Mouse (Mus musculus): ENCODE measurements around the gene Cryz. TPM values are rescaled to one million over a fixed set of nuclear protein-coding genes. Genes with fewer than 3 reads are reported as not detected.

Cryz gene
- 10 to 100 TPM; 15.5 to 20.3 TPM for total RNA-seq (2021)
- long read RNA-seq, experiment 1, transcript Cryz-208 (9 exons, 2,505 nt), result major isoform, 26 of 33 reads
- long read RNA-seq, experiment 1, partial matches to known transcripts, result 4 of 33 reads
- long read RNA-seq, experiment 1, other reads (novel, unspliced or antisense), result 3 of 33 reads
- long read RNA-seq, experiment 2, transcript Cryz-208 (9 exons, 2,505 nt), result major isoform, 35 of 41 reads
- long read RNA-seq, experiment 2, partial matches to known transcripts, result 2 of 41 reads
- long read RNA-seq, experiment 2, other reads (novel, unspliced or antisense), result 4 of 41 reads

DNA sequence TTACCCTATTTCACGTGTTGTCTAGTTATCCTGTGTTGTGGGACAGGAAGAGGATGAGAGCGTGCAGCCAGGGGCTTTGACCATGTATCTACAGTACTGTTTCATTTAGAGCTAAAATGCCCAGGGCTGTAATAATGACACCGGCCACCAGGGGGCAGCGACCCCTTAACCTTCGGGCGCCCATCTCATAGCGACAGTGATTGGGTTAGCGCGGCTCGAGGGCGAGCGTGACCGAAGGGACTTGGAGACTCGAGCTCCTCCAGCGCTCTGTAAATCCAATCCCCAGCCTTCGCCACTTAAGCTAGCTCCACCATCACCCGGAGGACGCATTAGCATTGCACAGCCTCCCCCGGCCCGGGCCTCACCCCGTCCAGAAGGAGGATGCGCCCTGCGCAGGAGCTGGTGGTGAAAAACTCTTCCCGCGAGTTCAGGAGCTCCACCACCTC, at the start of gene Cryz:
Gene Cryz, plus strand, starts transcription at position 224 of the 446 bp plus-strand sequence.
- intact Hi-C loops (cut with DNase I), result loop anchor here (5.0 to 10.0 kb wide), 2 partner anchors 496 to 652 kb away; partner anchors contain the start of genes Acadm, Fpgt and Lrriq3
- DNase-seq, result peak; percentile 89 to 94

GRCm38 (mm10) chr3:154547549-154548426, 48.7 kb upstream of the Cryz start:
- DNase-seq, result no peak
- intact Hi-C loops (cut with DNase I), result no loop called here

- intact Hi-C loops (cut with DNase I), result no loop called here
- no peak for DNase-seq
Measured at GRCm38 (mm10) chr3:154548868-154549301, 47.6 kb upstream of the Cryz start.

GRCm38 (mm10) chr3:154550326-154551034, 46.0 kb upstream of the Cryz start:
- intact Hi-C loops (cut with DNase I), result no loop called here
- no peak for DNase-seq

DNA sequence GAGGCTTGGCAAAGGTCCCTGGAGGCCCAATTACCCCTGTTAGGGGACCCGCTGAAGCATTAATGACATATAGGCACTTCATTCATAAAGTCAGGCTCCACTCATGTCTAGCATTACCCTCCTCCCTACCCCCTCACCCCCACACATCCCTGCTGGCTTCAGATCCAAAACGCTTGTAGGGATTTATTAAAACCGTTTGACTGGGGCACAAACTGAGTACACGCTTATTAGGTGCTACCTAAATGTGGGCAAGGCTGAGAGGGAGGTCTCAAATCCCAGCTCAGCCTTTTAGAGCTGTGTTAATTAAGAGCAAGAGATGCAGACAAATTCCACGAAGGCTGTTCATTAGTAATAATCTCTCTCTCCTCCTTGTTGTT, 45.5 kb upstream of the Cryz start:
- no peak for DNase-seq
- intact Hi-C loops (cut with DNase I), result no loop called here

GRCm38 (mm10) chr3:154562192-154562591, 34.3 kb upstream of the Cryz start:
- intact Hi-C loops (cut with DNase I), result no loop called here
- no peak for DNase-seq

- intact Hi-C loops (cut with DNase I), result no loop called here
- DNase-seq, result no peak
Measured at GRCm38 (mm10) chr3:154565437-154565836, 31.1 kb upstream of the Cryz start.

- peak in 1 of 2 experiments; percentile 8 for DNase-seq
- intact Hi-C loops (cut with DNase I), result loop anchor here (5.0 kb wide), 2 partner anchors 238 to 613 kb away; partner anchors contain the start of gene Lhx8
Measured at GRCm38 (mm10) chr3:154570029-154570575, 26.4 kb upstream of the Cryz start.

DNA sequence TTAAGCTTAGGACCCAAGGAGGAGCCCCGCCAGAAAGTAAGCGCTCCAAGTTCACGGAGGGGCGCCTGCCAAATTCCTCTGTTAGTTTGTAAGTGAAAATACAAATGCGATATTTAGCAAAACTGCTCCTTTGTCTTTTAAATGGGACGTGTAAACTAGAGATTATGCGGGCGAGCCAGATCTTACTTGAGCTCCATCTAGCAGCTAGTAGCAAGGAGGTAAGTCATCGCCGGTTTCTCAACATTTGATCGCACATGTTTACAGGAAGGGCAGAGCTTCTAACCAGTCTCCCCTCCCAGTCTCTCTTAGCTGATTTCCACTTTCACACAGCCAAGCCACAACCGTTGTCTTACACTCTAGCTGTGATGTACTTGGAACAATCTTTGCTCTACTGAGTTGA, 25.7 kb upstream of the Cryz start:
- DNase-seq, result peak in 1 of 2 experiments; percentile 23
- intact Hi-C loops (cut with DNase I), result loop anchor here (5.0 kb wide), 2 partner anchors 238 to 613 kb away; partner anchors contain the start of gene Lhx8

DNA sequence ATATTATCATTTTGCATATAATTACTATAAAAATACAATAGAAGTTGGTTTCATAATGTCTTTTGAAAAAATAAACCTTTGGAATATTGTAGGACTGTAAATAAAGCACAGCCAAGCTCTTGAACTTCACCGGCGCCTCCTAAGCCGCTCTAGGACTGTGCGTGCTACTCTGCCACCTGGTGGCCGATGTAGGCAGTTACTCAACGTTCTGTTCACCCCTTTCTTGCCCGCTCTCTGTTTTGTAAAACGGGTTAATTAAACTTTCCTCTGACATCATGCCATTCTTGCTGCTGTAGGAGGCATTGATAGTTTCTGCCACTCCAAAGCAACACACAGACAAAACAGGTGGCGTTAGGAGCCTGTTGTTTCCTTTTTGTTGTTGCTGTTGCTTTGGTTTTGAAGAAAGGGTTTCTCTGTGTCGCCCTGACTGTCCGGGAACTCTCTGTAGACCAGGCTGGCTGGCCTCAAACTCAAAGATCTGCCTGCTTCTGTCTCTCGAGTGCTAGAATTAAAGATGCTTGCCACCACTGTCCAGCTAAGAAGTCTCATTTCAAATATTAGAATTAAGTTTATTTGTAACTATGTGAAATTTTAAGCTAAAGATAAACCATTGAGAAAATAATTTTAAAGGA, 24.1 kb upstream of the Cryz start:
- DNase-seq, result peak; percentile 75 to 82
- intact Hi-C loops (cut with DNase I), result loop anchor here (1.0 to 5.0 kb wide), 3 partner anchors 240 to 615 kb away; partner anchors contain the start of gene Lhx8

GRCm38 (mm10) chr3:154573666-154574065, 22.8 kb upstream of the Cryz start:
- intact Hi-C loops (cut with DNase I), result loop anchor here (5.0 kb wide), 2 partner anchors 241 to 616 kb away; partner anchors contain the start of gene Lhx8
- no peak for DNase-seq

DNA sequence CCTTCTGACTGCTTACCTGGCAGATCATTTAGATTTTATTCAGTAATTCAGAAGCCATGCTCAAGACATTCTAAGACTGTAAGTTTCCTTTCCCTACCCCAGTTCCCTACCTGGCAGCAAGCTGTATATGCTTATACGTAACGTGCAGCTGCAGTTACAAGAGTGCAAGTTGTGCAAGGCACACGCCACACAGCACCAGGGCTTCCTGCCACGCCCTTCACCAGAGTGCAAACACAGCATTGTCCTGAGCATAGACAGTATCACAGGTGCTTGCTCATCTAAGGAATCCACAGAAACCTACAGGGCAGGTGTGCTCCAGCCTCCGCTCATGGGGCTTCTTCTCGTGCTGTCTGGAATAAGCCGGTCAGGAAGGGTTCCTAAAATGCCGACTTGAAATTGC, 18.6 kb upstream of the Cryz start:
- intact Hi-C loops (cut with DNase I), result no loop called here
- DNase-seq, result no peak

GRCm38 (mm10) chr3:154584351-154584750, 12.2 kb upstream of the Cryz start:
- intact Hi-C loops (cut with DNase I), result no loop called here
- no peak for DNase-seq

DNA sequence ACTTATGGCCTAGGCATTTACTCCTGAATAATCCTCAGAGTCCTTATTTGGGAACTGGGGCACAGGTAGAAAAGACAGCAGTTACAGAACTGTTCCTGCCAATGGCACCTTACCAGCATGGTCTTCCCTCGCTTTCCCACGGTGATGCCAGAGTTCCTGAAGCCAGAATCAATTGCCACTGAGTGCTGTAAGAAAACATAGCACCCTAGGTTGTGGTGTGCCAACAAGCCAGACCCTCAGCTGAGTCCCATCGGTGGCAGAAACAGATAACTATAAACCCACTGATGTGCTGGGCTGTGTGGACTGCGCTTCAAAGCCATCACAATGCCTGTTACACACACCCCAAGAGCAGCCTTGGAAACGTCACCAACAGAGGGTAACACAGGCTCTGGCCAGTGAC, 5.5 kb upstream of the Cryz start:
- no peak for DNase-seq
- intact Hi-C loops (cut with DNase I), result loop anchor here (10.0 kb wide), 1 partner anchor 646 kb away; the partner anchor contains the start of gene Acadm

- no peak for DNase-seq
- intact Hi-C loops (cut with DNase I), result loop anchor here (10.0 kb wide), 1 partner anchor 647 kb away; the partner anchor contains the start of gene Acadm
Measured at GRCm38 (mm10) chr3:154591621-154592020, 4.9 kb upstream of the Cryz start.

- DNase-seq, result no peak
- intact Hi-C loops (cut with DNase I), result loop anchor here (10.0 kb wide), 1 partner anchor 649 kb away; the partner anchor contains the start of gene Acadm
Measured at GRCm38 (mm10) chr3:154593596-154593995, 2.9 kb upstream of the Cryz start.

- intact Hi-C loops (cut with DNase I), result loop anchor here (10.0 kb wide), 1 partner anchor 649 kb away; the partner anchor contains the start of gene Acadm
- no peak for DNase-seq
Measured at GRCm38 (mm10) chr3:154594156-154594555, 2.4 kb upstream of the Cryz start.

DNA sequence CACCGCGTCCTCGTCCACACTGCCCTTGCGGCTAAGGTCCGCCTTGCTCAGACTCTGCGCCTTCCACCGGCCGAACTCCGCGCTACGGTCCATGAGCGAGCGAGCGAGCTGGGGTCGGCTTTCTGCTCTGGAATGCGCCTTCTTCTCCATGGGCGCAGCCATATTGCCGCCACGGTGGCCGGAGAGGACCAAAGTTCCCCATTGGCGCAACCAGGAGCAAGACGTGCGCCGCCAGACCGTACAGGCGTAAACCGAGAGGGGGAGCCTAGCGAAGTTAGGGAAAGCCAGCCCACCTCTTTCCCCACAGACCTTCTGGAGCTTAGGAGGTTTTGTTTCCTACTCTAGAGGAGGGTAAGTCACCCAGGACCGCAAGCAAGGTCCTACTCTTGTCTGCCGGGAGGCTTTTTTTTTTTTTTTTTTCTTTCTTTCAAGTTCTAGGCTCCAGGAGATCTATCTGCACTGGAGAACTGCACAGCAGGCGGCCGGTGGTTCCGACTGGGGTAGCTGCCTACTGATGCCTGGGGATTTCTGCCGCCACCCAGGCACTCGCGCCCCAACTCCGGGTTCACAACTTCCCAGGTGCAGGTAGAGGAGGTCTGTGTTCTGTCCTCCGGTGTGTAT, 533 bp downstream of the Cryz start, which contains the start of gene Tyw3:
Gene Tyw3, minus strand, starts transcription at position 171 of the 621 bp plus-strand sequence.
- intact Hi-C loops (cut with DNase I), result loop anchor here (5.0 to 10.0 kb wide), 2 partner anchors 495 to 652 kb away; partner anchors contain the start of genes Acadm, Fpgt and Lrriq3
- peak; percentile 97 to 99 for DNase-seq
